Mouse (Mus musculus) forebrain, postnatal 0 days (tissue): ENCODE measurements at regions not wholly inside any gene's neighbourhood (a gene's known extent, or its start where the extent isn't known, plus 50 kb on each side); places are given as distances from the start of the nearest gene placed in this dataset.

Source experiments
- ATAC-seq: fragments of 200-750 bp; cut with Nextera tagmentation; 2 replicates; pipeline ENCODE4 v1.8.0; 2017; ENCODE audit warnings: mild to moderate bottlenecking, moderate library complexity
- DNase-seq: peaks from one replicate; pipeline ENCODE4 v3.0.0-alpha.2; 2015
- H3K27ac ChIP-seq: fragments of 300-500 bp; sonication (generic); 2 replicates; pipeline ENCODE4 v1.5.1; 2014; ENCODE audit warnings: low read depth, mild to moderate bottlenecking, antibody characterized with exemption, low read length, moderate library complexity, mixed read lengths
- H3K27me3 ChIP-seq: fragments of 300-500 bp; sonication (generic); 2 replicates; pipeline ENCODE4 v1.6.1; 2014; ENCODE audit warnings: mild to moderate bottlenecking, low read length, mixed read lengths; ENCODE audit not compliant: insufficient read depth
- H3K36me3 ChIP-seq: fragments of 300-500 bp; sonication (generic); 2 replicates; pipeline ENCODE4 v1.6.1; 2014; ENCODE audit warnings: mild to moderate bottlenecking, moderate library complexity; ENCODE audit not compliant: insufficient read depth
- H3K4me1 ChIP-seq: fragments of 300-500 bp; sonication (generic); 2 replicates; pipeline ENCODE4 v1.6.1; 2014; ENCODE audit warnings: antibody characterized with exemption; ENCODE audit not compliant: insufficient read depth
- H3K4me2 ChIP-seq: fragments of 300-500 bp; sonication (generic); 2 replicates; pipeline ENCODE4 v1.6.1; 2014; ENCODE audit warnings: low read depth, mild to moderate bottlenecking, moderate library complexity
- H3K4me3 ChIP-seq: fragments of 300-500 bp; sonication (generic); 2 replicates; pipeline ENCODE4 v1.5.1; 2014; ENCODE audit warnings: low read depth, low read length, mixed read lengths
- H3K9ac ChIP-seq: fragments of 300-500 bp; sonication (generic); 2 replicates; pipeline ENCODE4 v1.6.1; 2014; ENCODE audit warnings: mild to moderate bottlenecking
- H3K9me3 ChIP-seq: fragments of 300-500 bp; sonication (generic); 2 replicates; pipeline ENCODE4 v1.6.1; 2016; ENCODE audit warnings: low read length
- CTCF ChIP-seq: sonication (generic); IDR thresholded peaks from 2 replicates; pipeline ENCODE4 v1.5.1; 2016; ENCODE audit warnings: antibody characterized with exemption, control low read depth, low read depth
- WGBS: fragments of 180-500 bp; shearing (Covaris S2); extraction: QIAGEN DNeasy Blood & Tissue Kit; methylation state at CpG from one replicate; pipeline ENCODE4 v1.1.7; 2014; 5-methylcytosine and 5-hydroxymethylcytosine counted together

DNA sequence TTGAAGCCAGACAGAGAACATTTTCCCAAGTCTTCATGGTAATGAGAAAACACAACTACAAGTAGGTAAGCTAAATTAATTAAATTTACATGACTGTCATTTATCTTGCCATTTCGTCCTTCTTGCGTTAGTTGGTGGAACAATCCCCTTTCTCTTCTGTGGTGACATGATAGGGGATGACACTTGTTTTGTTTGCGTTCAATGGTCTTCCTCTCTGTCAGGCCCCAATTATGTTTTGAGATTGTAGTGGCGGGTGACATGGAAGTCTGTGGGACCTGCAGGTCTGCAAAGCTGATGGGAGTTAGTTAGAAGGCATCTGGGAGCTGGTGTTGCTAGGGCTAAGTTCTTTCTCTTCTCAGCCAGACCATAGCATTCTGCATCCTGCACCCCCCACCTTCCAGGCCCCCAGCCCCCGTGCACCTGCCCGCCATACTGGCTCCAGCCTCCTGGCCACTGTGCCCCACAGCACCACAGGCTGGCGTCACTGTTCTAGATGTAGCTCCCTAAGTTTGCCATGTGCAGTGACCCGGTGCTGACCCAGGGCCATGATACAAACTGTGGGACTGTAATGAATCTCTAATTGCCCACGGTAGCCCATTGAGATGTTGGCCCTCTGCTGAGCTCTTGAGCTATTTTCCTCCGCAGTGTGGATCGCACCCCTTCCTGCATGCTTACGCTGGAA, 528.7 kb downstream of the Sox2 start:
- H3K27ac ChIP-seq = no peak overlapping the region
- 83% methylated on average over 12 of the region's 12 CpGs for WGBS
- no peaks in the 10 kb centered on the region for H3K36me3 ChIP-seq
- no peaks in the 10 kb centered on the region for H3K4me1 ChIP-seq
- no peak overlapping the region for H3K4me3 ChIP-seq
- no peak for TF ChIP-seq CTCF
- no peaks in the 10 kb centered on the region for H3K27me3 ChIP-seq
- H3K4me2 ChIP-seq = no peak overlapping the region
- no peak for ATAC-seq
- no peak overlapping the region for H3K9ac ChIP-seq
- H3K9me3 ChIP-seq = no peaks in the 10 kb centered on the region
- DNase-seq = no peak

DNA sequence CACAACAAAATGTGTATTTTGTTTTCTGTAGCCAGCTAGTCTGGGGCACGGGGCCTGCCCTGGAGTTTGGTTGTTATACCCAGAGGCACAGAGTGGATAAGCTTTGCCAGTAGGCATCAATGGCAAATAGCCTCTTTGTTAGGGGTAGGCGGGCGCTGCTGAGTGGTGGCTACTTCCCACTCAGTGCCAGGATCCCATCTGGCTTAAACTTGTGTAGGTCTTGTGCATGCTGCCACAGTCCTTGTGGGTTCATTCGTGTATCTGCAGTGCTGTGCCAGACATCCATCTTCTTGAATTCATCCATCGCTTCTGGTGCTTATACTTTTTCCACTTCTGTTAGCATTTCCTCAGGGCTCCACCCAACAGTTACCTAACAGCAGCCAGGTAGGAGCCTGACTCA, 545.4 kb upstream of the Atp11b start:
- Histone ChIP-seq H3K9me3 (no peaks in the 10 kb centered on the region), H3K27ac (no peak overlapping the region), H3K36me3 (no peaks in the 10 kb centered on the region), H3K9ac (no peak overlapping the region), H3K27me3 (no peaks in the 10 kb centered on the region; the same call in 1 of the 2 replicates), H3K4me3 (no peak overlapping the region), H3K4me2 (no peak overlapping the region), H3K4me1 (no peaks in the 10 kb centered on the region)
- no peak for TF ChIP-seq CTCF
- no peak for DNase-seq
- 63% methylated on average over 5 of the region's 5 CpGs for WGBS
- ATAC-seq = no peak

DNA sequence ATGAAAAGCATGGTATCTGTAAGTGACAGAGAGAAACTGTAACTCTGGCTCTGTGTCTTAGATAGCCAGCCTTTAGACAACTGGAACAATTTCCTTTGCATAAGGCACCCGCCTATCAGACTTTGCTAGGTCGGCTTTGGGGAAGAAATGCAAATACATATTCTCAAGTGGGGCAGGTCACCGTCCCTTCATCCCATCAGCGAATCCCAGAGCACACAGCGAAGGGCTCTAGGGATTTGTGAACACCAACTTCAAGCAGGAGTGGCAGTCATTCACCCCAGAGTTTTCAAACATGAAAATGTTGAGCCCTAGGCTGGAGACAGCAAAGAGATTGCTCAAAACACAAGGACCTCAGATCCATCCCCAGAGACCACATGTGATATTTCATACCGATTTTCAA, 534.5 kb upstream of the Atp11b start:
- H3K4me3 ChIP-seq = no peak overlapping the region
- DNase-seq (no peak), ATAC-seq (no peak)
- no peak overlapping the region for H3K9ac ChIP-seq
- no peaks in the 10 kb centered on the region for H3K4me1 ChIP-seq
- no peak overlapping the region for H3K4me2 ChIP-seq
- no peak for TF ChIP-seq CTCF
- H3K9me3 ChIP-seq = no peaks in the 10 kb centered on the region
- no peaks in the 10 kb centered on the region for H3K36me3 ChIP-seq
- no peak overlapping the region for H3K27ac ChIP-seq
- H3K27me3 ChIP-seq = no peaks in the 10 kb centered on the region
- 90% methylated on average over 6 of the region's 6 CpGs for WGBS

DNA sequence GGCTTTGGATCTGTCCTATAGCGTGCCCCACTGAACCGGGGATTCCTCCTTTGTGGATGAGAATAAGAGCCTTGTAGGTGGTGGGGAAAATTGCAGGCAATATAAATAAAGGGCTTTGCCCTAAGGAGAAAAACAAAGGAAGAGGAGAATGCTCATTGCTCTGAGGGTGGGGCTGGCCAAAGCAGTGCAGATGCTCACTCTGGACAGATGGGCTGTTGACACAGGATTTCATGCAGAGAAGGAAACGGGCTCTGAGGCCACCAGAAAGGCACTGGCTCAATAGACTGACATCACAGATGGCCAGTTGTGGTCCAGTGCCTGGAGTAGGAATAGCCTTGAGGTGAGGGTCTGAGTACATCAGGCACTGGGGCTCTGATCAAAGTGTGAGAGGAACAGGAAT, 532.7 kb upstream of the Atp11b start:
- Histone ChIP-seq H3K27me3 (no peaks in the 10 kb centered on the region), H3K36me3 (no peaks in the 10 kb centered on the region), H3K9ac (no peak overlapping the region), H3K4me3 (no peak overlapping the region), H3K4me2 (no peak overlapping the region), H3K27ac (no peak overlapping the region), H3K9me3 (no peaks in the 10 kb centered on the region), H3K4me1 (peaks cover 5% of the 10 kb centered on the region; the same call in 1 of the 2 replicates)
- TF ChIP-seq CTCF = no peak
- no peak for ATAC-seq
- 40% methylated on average over 3 of the region's 3 CpGs for WGBS
- no peak for DNase-seq

DNA sequence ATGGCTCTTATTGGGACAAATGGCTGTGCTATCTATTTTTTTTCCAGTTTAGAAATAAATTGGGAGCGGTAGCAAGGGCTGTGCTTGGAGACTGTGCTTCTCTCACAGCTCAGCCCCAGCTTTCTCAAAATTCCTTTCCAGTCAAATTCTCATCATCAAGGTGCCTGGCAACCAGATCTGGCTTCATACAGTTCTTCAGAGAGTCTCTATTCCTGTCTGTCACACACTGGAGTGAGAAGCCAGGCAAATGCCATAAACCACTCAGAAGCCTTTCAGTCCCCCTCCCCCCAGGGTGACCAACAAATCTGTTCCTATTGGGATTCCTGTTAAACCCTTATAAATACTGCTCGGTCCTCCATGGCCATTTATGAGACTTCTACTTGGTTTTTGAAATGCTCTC, 531.7 kb upstream of the Atp11b start:
- Histone ChIP-seq H3K4me1 (peaks cover 5% of the 10 kb centered on the region; the same call in 1 of the 2 replicates), H3K9ac (no peak overlapping the region), H3K36me3 (no peaks in the 10 kb centered on the region), H3K4me3 (no peak overlapping the region), H3K27me3 (no peaks in the 10 kb centered on the region), H3K27ac (no peak overlapping the region), H3K4me2 (no peak overlapping the region), H3K9me3 (no peaks in the 10 kb centered on the region)
- no peak for TF ChIP-seq CTCF
- ATAC-seq (peak; percentile 32; the same call in 1 of the 2 replicates), DNase-seq (peak; percentile 24)
- WGBS = 59% methylated on average over 2 of the region's 2 CpGs

DNA sequence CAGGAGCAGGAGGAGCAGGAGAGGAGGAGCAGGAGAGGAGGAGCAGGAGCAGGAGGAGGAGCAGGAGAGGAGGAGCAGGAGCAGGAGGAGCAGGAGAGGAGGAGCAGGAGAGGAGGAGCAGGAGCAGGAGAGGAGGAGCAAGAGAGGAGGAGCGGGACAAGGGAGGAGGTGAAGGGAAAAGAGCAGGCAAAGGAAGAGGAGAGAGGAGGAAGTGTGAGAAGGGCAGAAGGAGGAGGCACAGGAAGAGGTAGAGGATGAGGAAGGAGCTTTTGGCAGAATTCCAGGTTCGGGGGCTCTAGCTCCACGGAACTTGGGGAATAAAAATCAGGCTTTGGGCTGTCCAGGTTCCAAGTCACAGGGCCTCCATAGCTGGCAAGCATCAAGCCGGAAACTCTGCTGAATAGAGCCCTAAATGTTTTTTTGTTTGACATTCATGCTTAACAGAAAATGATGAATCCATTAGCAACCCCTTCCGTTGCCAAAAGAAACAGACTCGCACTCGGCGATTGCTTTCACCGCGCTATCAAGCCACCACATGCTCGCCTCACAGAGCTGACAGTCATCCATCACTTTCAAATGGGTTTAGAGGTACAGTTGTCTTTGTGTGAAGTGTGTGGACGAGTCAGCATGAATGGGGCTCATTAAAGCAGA, 528.7 kb upstream of the Atp11b start:
- no peak for TF ChIP-seq CTCF
- H3K4me3 ChIP-seq = peak overlapping the region; percentile 5; the same call in 1 of the 2 replicates
- peaks cover 5% of the 10 kb centered on the region; the same call in 1 of the 2 replicates for H3K4me1 ChIP-seq
- DNase-seq (peak; percentile 81), ATAC-seq (peak; percentile 84)
- no peaks in the 10 kb centered on the region for H3K36me3 ChIP-seq
- H3K9me3 ChIP-seq = no peaks in the 10 kb centered on the region
- no peak overlapping the region for H3K9ac ChIP-seq
- 15% methylated on average over 12 of the region's 12 CpGs for WGBS
- H3K27ac ChIP-seq = no peak overlapping the region
- H3K27me3 ChIP-seq = no peaks in the 10 kb centered on the region
- H3K4me2 ChIP-seq = peak overlapping the region; percentile 37

DNA sequence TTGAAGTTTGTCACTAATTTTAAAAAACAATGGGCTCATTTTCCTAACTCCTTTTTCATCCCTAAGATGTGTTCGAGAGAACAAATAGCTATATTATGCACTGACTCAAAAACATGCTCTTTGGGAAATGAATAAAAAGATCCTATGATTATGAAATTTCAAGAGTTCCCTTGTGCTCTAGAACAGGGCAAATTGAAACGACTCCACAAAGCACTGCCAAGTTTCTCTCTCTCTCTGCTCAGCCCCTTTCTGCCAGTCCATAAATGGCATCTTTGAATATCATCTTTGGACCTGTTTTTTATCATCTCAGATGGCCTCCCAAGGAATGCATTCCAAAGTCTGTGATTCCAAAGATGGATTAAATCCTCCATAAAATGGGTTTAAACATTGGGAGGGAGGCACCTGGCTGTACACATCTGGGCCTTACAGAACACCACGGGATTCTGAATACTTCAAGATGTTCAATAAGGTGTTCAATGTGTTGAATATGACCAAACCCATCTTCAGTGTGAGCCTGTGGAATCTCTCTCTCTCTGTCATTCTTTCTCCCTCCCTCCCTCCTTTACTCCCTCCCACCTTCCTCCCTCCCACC, 528.0 kb upstream of the Atp11b start:
- H3K27me3 ChIP-seq = no peaks in the 10 kb centered on the region
- no peak for DNase-seq
- H3K36me3 ChIP-seq = no peaks in the 10 kb centered on the region
- H3K4me2 ChIP-seq = peak overlapping the region; percentile 37; the same call in 1 of the 2 replicates
- ATAC-seq = peak; percentile 12; the same call in 1 of the 2 replicates
- H3K9me3 ChIP-seq = no peaks in the 10 kb centered on the region
- no peak overlapping the region for H3K4me3 ChIP-seq
- no peak overlapping the region for H3K9ac ChIP-seq
- 37% methylated on average over 3 of the region's 3 CpGs for WGBS
- no peak for TF ChIP-seq CTCF
- H3K27ac ChIP-seq = no peak overlapping the region
- H3K4me1 ChIP-seq = peaks cover 5% of the 10 kb centered on the region; the same call in 1 of the 2 replicates
